10 mouse cellular contexts compared by ENCODE assay signal in genomic region chr8:64023579-64023978, GRCm38 (mm10).
A peak's percentile ranks its signal among the peaks of the same experiment; 100 is the strongest.
DNase-seq lines count a peak whose midpoint lies in the region; ATAC-seq and TF ChIP-seq lines count a peak whose summit lies in the region.
"Had no signal": no experiment of that assay in that cellular context is flagged by ENCODE, and none has a peak within 500 bp of the region (broad histone marks: within the 10 kb centered on the region; RNA-seq: fewer than 3 reads in every experiment).

No protein-coding gene starts in this region.

- no peaks in the 10 kb centered on the region for H3K9me3 ChIP-seq in kidney, embryonic 15.5 days (replicated peaks)
- H3K9me3 ChIP-seq in kidney, embryonic 14.5 days (ENCODE audit: control insufficient read depth, low read length), result no peaks in the 10 kb centered on the region
- no peaks in the 10 kb centered on the region for H3K9me3 ChIP-seq in MEL (replicated peaks; ENCODE audit: insufficient read depth, low read length)
- H3K9me3 ChIP-seq: stomach, embryonic 15.5 days had no signal

- TF ChIP-seq RAD21 in MEL (IDR thresholded peaks at IDR 0.05; ENCODE audit: low read depth, low read length), result peak; percentile 60

- no peaks in the 10 kb centered on the region for H3K27me3 ChIP-seq in kidney, embryonic 15.5 days
- H3K27me3 ChIP-seq in kidney, embryonic 14.5 days (ENCODE audit: control insufficient read depth, insufficient read depth, low read length), result no peaks in the 10 kb centered on the region
- H3K27me3 ChIP-seq in MEL (ENCODE audit: control insufficient read depth in 1 of 2, insufficient read depth in 2 of 2, low read length in 2 of 2), result no peaks in the 10 kb centered on the region
- H3K27me3 ChIP-seq: stomach, embryonic 15.5 days had no signal

- 30% methylated on average over 5 of the region's 5 CpGs for WGBS in kidney, embryonic 15.5 days
- 33% methylated on average over 5 of the region's 5 CpGs for WGBS in kidney, embryonic 14.5 days

- no peaks in the 10 kb centered on the region for H3K36me3 ChIP-seq in kidney, embryonic 15.5 days
- H3K36me3 ChIP-seq in kidney, embryonic 14.5 days (ENCODE audit: control insufficient read depth, insufficient read depth, low read length), result no peaks in the 10 kb centered on the region
- no peaks in the 10 kb centered on the region for H3K36me3 ChIP-seq in MEL (ENCODE audit: control insufficient read depth in 1 of 2, insufficient read depth in 2 of 2, low read length in 2 of 2)
- H3K36me3 ChIP-seq: stomach, embryonic 15.5 days had no signal

- TF ChIP-seq EP300 in MEL (IDR thresholded peaks at IDR 0.05; ENCODE audit: low read depth in 1 of 2, low read length in 2 of 2), result no peak

- H3K27ac ChIP-seq in kidney, embryonic 15.5 days, result no peak overlapping the region
- H3K27ac ChIP-seq in kidney, embryonic 14.5 days (ENCODE audit: low read depth, low read length), result no peak overlapping the region
- no peak overlapping the region for H3K27ac ChIP-seq in MEL (ENCODE audit: control insufficient read depth, low read depth, low read length)
- H3K27ac ChIP-seq: macrophage; stomach, embryonic 15.5 days had no signal

- H3K4me1 ChIP-seq in kidney, embryonic 15.5 days, result no peaks in the 10 kb centered on the region
- H3K4me1 ChIP-seq in kidney, embryonic 14.5 days (ENCODE audit: control insufficient read depth, insufficient read depth, low read length), result no peaks in the 10 kb centered on the region
- no peaks in the 10 kb centered on the region for H3K4me1 ChIP-seq in MEL (ENCODE audit: control insufficient read depth in 1 of 2, insufficient read depth in 2 of 2, low read length in 2 of 2)
- H3K4me1 ChIP-seq: stomach, embryonic 15.5 days had no signal

- no peak overlapping the region for H3K4me3 ChIP-seq in kidney, embryonic 15.5 days (replicated peaks)
- H3K4me3 ChIP-seq in kidney, embryonic 14.5 days (ENCODE audit: low read length), result no peak overlapping the region
- H3K4me3 ChIP-seq in MEL (ENCODE audit: control insufficient read depth in 1 of 2, insufficient read depth in 1 of 2, low read depth in 2 of 2, low read length in 2 of 2), result no peak overlapping the region
- H3K4me3 ChIP-seq: stomach, embryonic 15.5 days had no signal

- peak in 1 of 3 experiments; percentile 51; a peak in 3 of 6 replicates for TF ChIP-seq CTCF in MEL (IDR thresholded peaks at IDR 0.05 in 2 of 3, conservative IDR thresholded peaks at IDR 0.05 in 1 of 3; ENCODE audit: control insufficient read depth in 1 of 3, insufficient read depth in 1 of 3, low read depth in 2 of 3, low read length in 3 of 3, poor library complexity in 1 of 3, severe bottlenecking in 1 of 3)

- peak; percentile 18 for DNase-seq in MEL (ENCODE audit: low read depth, low spot score)
- DNase-seq in embryo, embryonic 10.5 days (ENCODE audit: low spot score), result peak; percentile 67
- peak; percentile 16 for DNase-seq in lung, postnatal 36 days
- DNase-seq in frontal cortex, postnatal 14 days (ENCODE audit: low spot score in 2 of 2), result no peak
- no peak for DNase-seq in thymus, postnatal 14 days
- no peak for DNase-seq in ovary, postnatal 14 days (ENCODE audit: low spot score)

- ATAC-seq in kidney, embryonic 15.5 days (replicated peaks; ENCODE audit: low FRiP score), result 0 out of 2 replicates have a peak, but pooled peaks have one; percentile 56
- no peak for ATAC-seq in kidney, embryonic 14.5 days (ENCODE audit: low FRiP score, low TSS enrichment)

- H3K79me2 ChIP-seq in MEL (ENCODE audit: control insufficient read depth, insufficient read depth, low read length, poor library complexity), result no peaks in the 10 kb centered on the region

- TF ChIP-seq POLR2A in MEL (IDR thresholded peaks at IDR 0.05; ENCODE audit: control insufficient read depth in 1 of 2, insufficient read depth in 1 of 2, low read depth in 1 of 2, low read length in 2 of 2, poor library complexity in 1 of 2), result no peak

- H3K9ac ChIP-seq in kidney, embryonic 15.5 days, result no peak overlapping the region
- no peak overlapping the region for H3K9ac ChIP-seq in kidney, embryonic 14.5 days (ENCODE audit: low read depth, low read length)
- no peak overlapping the region for H3K9ac ChIP-seq in MEL (ENCODE audit: control insufficient read depth, low read depth, low read length, poor library complexity, severe bottlenecking)
- H3K9ac ChIP-seq: stomach, embryonic 15.5 days had no signal

- no peak overlapping the region for H3K4me2 ChIP-seq in kidney, embryonic 15.5 days
- H3K4me2 ChIP-seq in kidney, embryonic 14.5 days (replicated peaks; ENCODE audit: low read depth, low read length), result no peak overlapping the region
- H3K4me2 ChIP-seq: stomach, embryonic 15.5 days had no signal

TF ChIP-seq in MEL, 35 proteins besides CTCF, POLR2A, EP300 and RAD21:
- TF ChIP-seq SMC3 (IDR thresholded peaks at IDR 0.05; ENCODE audit: low read depth, low read length) (peak; percentile 55), POLR2AphosphoS2 (IDR thresholded peaks at IDR 0.05; ENCODE audit: low read length) (no peak)

Comparison
In these comparisons a context has a peak if more than half of its experiments do, and no peak if none do; other contexts are left out.
1. DNase-seq: peak in MEL (single experiment), embryo, embryonic 10.5 days (single experiment) and lung, postnatal 36 days (single experiment); none in frontal cortex, postnatal 14 days (0 of 2), thymus, postnatal 14 days (single experiment) and ovary, postnatal 14 days (single experiment).